Mouse (Mus musculus) hindbrain, embryonic 11.5 days (tissue): Measurements from ENCODE around the gene Atpaf1. TPM values are rescaled to one million over a fixed set of nuclear protein-coding genes. Genes with fewer than 3 reads are reported as not detected.
A peak's percentile ranks its signal among the peaks of the same experiment; 100 is the strongest.

Experiments used
- ATAC-seq: fragments of 200-750 bp; cut with Nextera tagmentation; 2 replicates; pipeline ENCODE4 v1.8.0; 2017; ENCODE audit warnings: mild to moderate bottlenecking, moderate TSS enrichment, moderate library complexity; ENCODE audit not compliant: low FRiP score
- DNase-seq: peaks from one replicate; pipeline ENCODE4 v3.0.0-alpha.2; 2015; ENCODE audit warnings: low spot score
- H3K27ac ChIP-seq: fragments of 300-500 bp; sonication (generic); 2 replicates; pipeline ENCODE4 v1.5.1; 2014; ENCODE audit warnings: mild to moderate bottlenecking, low read depth, low read length
- H3K27me3 ChIP-seq: fragments of 300-500 bp; sonication (generic); 2 replicates; pipeline ENCODE4 v1.6.1; 2014; ENCODE audit warnings: mild to moderate bottlenecking, low read length, moderate library complexity, mixed read lengths; ENCODE audit not compliant: control insufficient read depth, insufficient read depth
- H3K36me3 ChIP-seq: fragments of 300-500 bp; sonication (generic); 2 replicates; pipeline ENCODE4 v1.6.1; 2014; ENCODE audit warnings: mild to moderate bottlenecking, low read length, moderate library complexity, mixed read lengths; ENCODE audit not compliant: control insufficient read depth, insufficient read depth
- H3K4me1 ChIP-seq: fragments of 300-500 bp; sonication (generic); replicated peaks from 2 replicates; pipeline ENCODE4 v1.6.1; 2014; ENCODE audit warnings: low read length, mixed read lengths; ENCODE audit not compliant: control insufficient read depth, insufficient read depth
- H3K4me2 ChIP-seq: fragments of 300-500 bp; sonication (generic); replicated peaks from 2 replicates; pipeline ENCODE4 v1.6.1; 2014; ENCODE audit warnings: mild to moderate bottlenecking, low read depth, low read length
- H3K4me3 ChIP-seq: fragments of 300-500 bp; sonication (generic); 2 replicates; pipeline ENCODE4 v1.5.1; 2014; ENCODE audit warnings: low read depth, low read length
- H3K9ac ChIP-seq: fragments of 300-500 bp; sonication (generic); 2 replicates; pipeline ENCODE4 v1.6.1; 2014; ENCODE audit warnings: low read depth, low read length
- H3K9me3 ChIP-seq: fragments of 300-500 bp; sonication (generic); 2 replicates; pipeline ENCODE4 v1.6.1; 2016; ENCODE audit warnings: low read length; ENCODE audit not compliant: control insufficient read depth
- WGBS: fragments of 180-500 bp; shearing (Covaris S2); extraction: QIAGEN DNeasy Blood & Tissue Kit; methylation state at CpG from one replicate; pipeline ENCODE4 v1.1.7; 2014; 5-methylcytosine and 5-hydroxymethylcytosine counted together
- polyA plus RNA-seq: library from polyadenylated mRNA; unstranded; fragments of >200 nt; fragmentation: Nextera tagmentation; extraction: Ambion mirVana; gene quantifications from 2 replicates; pipeline ENCODE4 v1.2.1, GENCODE M21; 2014

The Atpaf1 gene
- polyA plus RNA-seq: 42.5 and 46.0 TPM in 2 replicates

DNA sequence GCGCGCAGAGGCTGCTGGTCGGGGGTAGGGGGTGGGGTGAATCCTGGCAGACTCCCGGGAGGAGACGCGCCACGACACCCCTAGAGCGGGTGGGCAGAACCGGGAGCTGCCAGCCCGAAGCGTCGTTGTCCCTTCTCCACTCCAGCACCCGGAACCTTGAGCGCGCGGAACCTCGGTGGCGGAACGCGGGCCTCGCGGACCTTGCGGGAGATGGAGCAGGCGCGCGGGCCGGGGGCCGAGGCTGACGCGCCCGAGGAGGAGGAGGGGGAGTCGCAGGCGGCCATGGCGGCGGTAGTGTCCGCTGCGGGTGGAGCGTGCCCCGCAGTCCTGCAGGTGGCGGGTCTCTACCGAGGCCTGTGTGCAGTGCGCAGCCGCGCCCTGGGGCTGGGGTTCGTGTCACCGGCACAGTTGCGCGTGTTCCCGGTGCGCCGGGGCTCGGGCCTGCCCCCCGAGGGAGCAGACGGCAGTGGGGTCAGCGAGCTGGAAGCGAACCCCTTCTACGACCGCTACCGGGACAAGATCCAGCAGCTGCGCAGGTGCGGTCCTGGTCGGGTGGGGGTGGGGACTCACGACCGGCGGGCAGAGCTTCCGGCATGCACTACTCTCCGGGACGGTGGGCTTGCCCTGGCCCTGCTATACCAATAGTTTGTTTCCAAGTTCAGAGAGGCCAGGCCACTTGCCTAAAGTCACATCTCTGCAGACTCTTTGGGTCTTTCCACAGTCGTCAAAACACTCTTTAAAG is at the start of gene Atpaf1:
Gene Atpaf1 (plus strand): TSS at position 44 of the 742 bp plus-strand sequence.
- Histone ChIP-seq H3K27me3 (no peaks in the 10 kb centered on the region), H3K4me3 (peak within 1 kb of the TSS; percentile 66), H3K9ac (peak within 1 kb of the TSS; percentile 65), H3K4me1 (no peaks in the 10 kb centered on the region; the same call in 1 of the 2 replicates), H3K36me3 (no peaks in the 10 kb centered on the region), H3K4me2 (peak within 1 kb of the TSS; percentile 60), H3K9me3 (no peaks in the 10 kb centered on the region), H3K27ac (no peak within 1 kb of the TSS)
- ATAC-seq: peak; percentile 94
- under 1% methylated on average over 64 of the region's 69 CpGs for WGBS
- peak; percentile 80 for DNase-seq

- Histone ChIP-seq H3K27ac (no peak overlapping the region), H3K4me2 (no peak overlapping the region), H3K27me3 (no peaks in the 10 kb centered on the region), H3K9me3 (no peaks in the 10 kb centered on the region), H3K4me3 (no peak overlapping the region), H3K36me3 (no peaks in the 10 kb centered on the region), H3K9ac (no peak overlapping the region), H3K4me1 (peaks cover 2% of the 10 kb centered on the region; the same call in 1 of the 2 replicates)
- DNase-seq (no peak), ATAC-seq (no peak)
- WGBS: 75% methylated on average over 4 of the region's 4 CpGs
Measured at GRCm38 (mm10) chr4:115734867-115735266, 49.7 kb upstream of the Atpaf1 start.

- H3K27ac ChIP-seq: peak within 1 kb of the TSS; percentile 51; the same call in 1 of the 2 replicates
- peak; percentile 100 for ATAC-seq
- peaks cover 2% of the 10 kb centered on the region; the same call in 1 of the 2 replicates for H3K4me1 ChIP-seq
- H3K27me3 ChIP-seq: no peaks in the 10 kb centered on the region
- under 1% methylated on average over 36 of the region's 45 CpGs for WGBS
- H3K36me3 ChIP-seq: peaks cover 3% of the 10 kb centered on the region; the same call in 1 of the 2 replicates
- H3K4me2 ChIP-seq: peak within 1 kb of the TSS; percentile 39
- no peaks in the 10 kb centered on the region for H3K9me3 ChIP-seq
- peak; percentile 99 for DNase-seq
- peak within 1 kb of the TSS; percentile 62 for H3K4me3 ChIP-seq
- peak within 1 kb of the TSS; percentile 65 for H3K9ac ChIP-seq
Measured at GRCm38 (mm10) chr4:115737551-115738041, 47.0 kb upstream of the Atpaf1 start, which contains the start of gene Efcab14. Gene Efcab14 (plus strand): TSS chr4:115737744.

GRCm38 (mm10) chr4:115738481-115738985 is 46.1 kb upstream of the Atpaf1 start:
- Histone ChIP-seq H3K9me3 (no peaks in the 10 kb centered on the region), H3K27me3 (no peaks in the 10 kb centered on the region), H3K27ac (no peak overlapping the region), H3K4me2 (peak overlapping the region; percentile 39), H3K4me3 (peak overlapping the region; percentile 62), H3K4me1 (peaks cover 2% of the 10 kb centered on the region; the same call in 1 of the 2 replicates), H3K9ac (peak overlapping the region; percentile 65; the same call in 1 of the 2 replicates), H3K36me3 (peaks cover 3% of the 10 kb centered on the region; the same call in 1 of the 2 replicates)
- DNase-seq (no peak), ATAC-seq (no peak)
- WGBS: 56% methylated on average over 13 of the region's 13 CpGs

DNA sequence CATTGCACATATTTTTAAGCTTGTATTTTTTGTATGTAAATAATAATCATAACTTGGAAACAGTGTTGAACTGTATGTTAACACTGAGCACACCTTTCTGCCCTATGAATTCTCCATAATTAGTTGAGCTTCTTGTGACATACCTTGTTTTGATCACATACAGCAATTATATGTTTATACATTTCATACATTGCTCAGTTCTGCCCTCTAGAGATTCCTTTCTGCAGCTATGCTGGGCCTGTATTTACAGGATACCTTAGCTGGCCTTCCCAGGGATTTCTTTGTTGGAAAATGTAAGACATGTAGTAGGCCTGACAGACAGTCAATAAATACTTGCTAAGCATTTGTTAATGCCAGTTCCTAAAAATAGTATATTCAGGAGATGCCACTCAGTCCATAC is 42.0 kb upstream of the Atpaf1 start:
- DNase-seq: no peak
- H3K4me3 ChIP-seq: no peak overlapping the region
- H3K9me3 ChIP-seq: no peaks in the 10 kb centered on the region
- no peak for ATAC-seq
- H3K9ac ChIP-seq: no peak overlapping the region
- no peak overlapping the region for H3K27ac ChIP-seq
- no peak overlapping the region for H3K4me2 ChIP-seq
- H3K36me3 ChIP-seq: peaks cover 3% of the 10 kb centered on the region
- H3K27me3 ChIP-seq: no peaks in the 10 kb centered on the region
- H3K4me1 ChIP-seq: peaks cover 2% of the 10 kb centered on the region; the same call in 1 of the 2 replicates

GRCm38 (mm10) chr4:115743096-115743495 is 41.5 kb upstream of the Atpaf1 start:
- Histone ChIP-seq H3K9ac (no peak overlapping the region), H3K4me2 (no peak overlapping the region), H3K4me3 (no peak overlapping the region), H3K36me3 (peaks cover 3% of the 10 kb centered on the region), H3K9me3 (no peaks in the 10 kb centered on the region), H3K27ac (no peak overlapping the region), H3K4me1 (peaks cover 2% of the 10 kb centered on the region; the same call in 1 of the 2 replicates), H3K27me3 (no peaks in the 10 kb centered on the region)
- no peak for DNase-seq
- no peak for ATAC-seq
- WGBS: 90% methylated on average over 4 of the region's 4 CpGs

- Histone ChIP-seq H3K27ac (no peak overlapping the region), H3K4me1 (no peaks in the 10 kb centered on the region), H3K9ac (no peak overlapping the region), H3K36me3 (peaks cover 3% of the 10 kb centered on the region; the same call in 1 of the 2 replicates), H3K9me3 (no peaks in the 10 kb centered on the region), H3K27me3 (no peaks in the 10 kb centered on the region), H3K4me3 (no peak overlapping the region), H3K4me2 (no peak overlapping the region)
- ATAC-seq: no peak
- no peak for DNase-seq
- WGBS: 62% methylated on average over 1 of the region's 1 CpGs
Measured at GRCm38 (mm10) chr4:115748181-115748580, 36.4 kb upstream of the Atpaf1 start.

DNA sequence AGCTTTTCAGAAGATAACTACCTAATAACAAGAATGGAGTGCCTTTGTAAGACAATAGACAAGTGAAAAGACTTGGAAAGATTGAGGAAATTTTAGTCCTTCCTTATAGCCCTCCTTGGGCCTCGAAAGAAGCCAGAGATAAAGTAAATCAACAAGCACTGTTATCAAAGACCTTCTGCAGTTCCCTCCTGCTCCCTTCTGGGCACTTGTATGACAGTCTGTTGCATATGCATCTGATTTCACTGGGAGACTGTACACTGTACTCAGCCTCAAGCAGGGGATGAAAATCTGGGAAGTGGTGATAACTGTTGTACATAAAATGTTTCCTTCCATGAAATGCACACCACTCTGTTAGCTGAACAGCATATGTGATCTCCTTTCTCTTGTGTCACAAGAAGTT is 35.3 kb upstream of the Atpaf1 start:
- no peak for ATAC-seq
- Histone ChIP-seq H3K4me1 (no peaks in the 10 kb centered on the region), H3K27me3 (no peaks in the 10 kb centered on the region), H3K4me3 (no peak overlapping the region), H3K36me3 (peaks cover 3% of the 10 kb centered on the region; the same call in 1 of the 2 replicates), H3K9me3 (no peaks in the 10 kb centered on the region), H3K9ac (no peak overlapping the region), H3K4me2 (no peak overlapping the region), H3K27ac (no peak overlapping the region)
- 91% methylated on average over 1 of the region's 1 CpGs for WGBS
- no peak for DNase-seq
